Mouse (Mus musculus) lung, postnatal 0 days (tissue): ENCODE results near the gene Proser3. TPM values are rescaled to one million over a fixed set of nuclear protein-coding genes. Genes with fewer than 3 reads are reported as not detected.

Experiments
- ATAC-seq: fragments of 200-750 bp; cut with Nextera tagmentation; 2 replicates; pipeline ENCODE4 v1.8.0; 2017; ENCODE audit warnings: moderate library complexity
- DNase-seq: peaks from one replicate; pipeline ENCODE4 v3.0.0-alpha.2; 2016; ENCODE audit warnings: low spot score
- H3K27ac ChIP-seq: fragments of 300-500 bp; sonication (generic); 2 replicates; pipeline ENCODE4 v1.5.1; 2014; ENCODE audit warnings: antibody characterized with exemption, mild to moderate bottlenecking, low read length, mixed read lengths
- H3K27me3 ChIP-seq: fragments of 300-500 bp; sonication (generic); replicated peaks from 2 replicates; pipeline ENCODE4 v1.6.1; 2014; ENCODE audit warnings: low read length, mixed read lengths; ENCODE audit not compliant: insufficient read depth
- H3K36me3 ChIP-seq: fragments of 300-500 bp; sonication (generic); 2 replicates; pipeline ENCODE4 v1.6.1; 2014; ENCODE audit warnings: low read length, mixed read lengths; ENCODE audit not compliant: insufficient read depth
- H3K4me1 ChIP-seq: fragments of 300-500 bp; sonication (generic); 2 replicates; pipeline ENCODE4 v1.6.1; 2014; ENCODE audit warnings: antibody characterized with exemption, low read depth, low read length, mixed read lengths; ENCODE audit not compliant: insufficient read depth
- H3K4me2 ChIP-seq: fragments of 300-500 bp; sonication (generic); replicated peaks from 2 replicates; pipeline ENCODE4 v1.6.1; 2014; ENCODE audit warnings: low read depth, mild to moderate bottlenecking, low read length, moderate library complexity, mixed read lengths
- H3K4me3 ChIP-seq: fragments of 300-500 bp; sonication (generic); 2 replicates; pipeline ENCODE4 v1.5.1; 2014; ENCODE audit warnings: low read depth, low read length
- H3K9ac ChIP-seq: fragments of 300-500 bp; sonication (generic); replicated peaks from 2 replicates; pipeline ENCODE4 v1.6.1; 2014; ENCODE audit warnings: low read depth, mild to moderate bottlenecking
- H3K9me3 ChIP-seq: fragments of 300-500 bp; sonication (generic); 2 replicates; pipeline ENCODE4 v1.6.1; 2016; ENCODE audit warnings: low read length, mixed read lengths
- CTCF ChIP-seq: IDR thresholded peaks from 2 replicates; pipeline ENCODE4 v1.5.1; 2016; ENCODE audit warnings: antibody characterized with exemption, mild to moderate bottlenecking
- EP300 ChIP-seq: IDR thresholded peaks from 2 replicates; pipeline ENCODE4 v1.6.1; 2016; ENCODE audit warnings: antibody characterized with exemption, mild to moderate bottlenecking, control low read depth
- WGBS: fragments of 180-500 bp; shearing (Covaris S2); extraction: QIAGEN DNeasy Blood & Tissue Kit; methylation state at CpG from one replicate; pipeline ENCODE4 v1.1.7; 2014; 5-methylcytosine and 5-hydroxymethylcytosine counted together
- polyA plus RNA-seq: library from polyadenylated mRNA; unstranded; fragments of >200 nt; fragmentation: Nextera tagmentation; extraction: Ambion mirVana; gene quantifications from 2 replicates; pipeline ENCODE4 v1.2.1, GENCODE M21; 2015

Proser3 gene
- polyA plus RNA-seq, 1 experiment from 2014 or later, result 4.4 TPM

DNA sequence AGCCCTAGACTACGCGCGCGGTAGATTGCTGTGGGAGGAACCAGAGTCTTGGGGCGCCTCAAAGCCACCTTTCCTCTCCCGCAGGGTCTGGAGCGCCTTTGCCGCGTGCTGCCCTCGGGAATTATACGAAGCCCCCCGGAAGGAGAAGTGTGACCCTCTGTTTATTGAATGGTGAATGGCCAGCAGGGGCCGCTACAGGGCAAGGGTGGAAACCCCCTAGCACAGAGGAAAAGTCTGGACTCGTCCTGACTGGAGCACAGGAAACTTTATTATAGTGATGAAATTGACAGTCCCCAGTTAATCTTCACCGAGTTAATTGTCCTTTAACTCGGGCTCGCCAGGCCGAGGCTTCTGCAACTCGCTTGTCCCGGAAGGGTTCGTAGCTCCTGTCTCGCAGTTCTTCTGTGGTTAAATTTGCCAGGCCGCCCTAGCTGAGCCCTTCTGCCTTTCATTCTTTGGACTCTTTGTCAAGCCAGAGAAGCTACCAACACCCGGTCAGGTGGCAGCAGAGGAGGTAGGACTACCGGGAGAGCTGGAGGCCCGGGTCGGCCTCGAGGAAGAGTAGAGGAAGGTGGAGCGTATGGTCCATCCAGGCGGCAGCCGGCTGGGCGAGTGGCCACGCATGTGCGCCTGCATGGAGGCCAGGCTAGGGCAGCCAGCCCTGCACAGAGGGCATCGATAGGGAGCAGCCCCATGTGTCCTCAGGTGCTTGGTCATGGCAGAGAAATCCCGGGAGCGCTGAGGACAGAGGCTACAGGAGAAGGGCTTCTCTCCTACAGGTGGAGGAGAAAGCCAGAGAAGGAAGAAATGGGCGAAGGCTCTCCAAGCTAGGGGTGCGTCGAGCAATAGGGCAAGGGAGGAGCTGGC, 37.6 kb upstream of the Proser3 start:
- DNase-seq, result peak; percentile 91
- whole genome bisulfite sequencing, result 20% methylated on average over 40 of the region's 40 CpGs
- peak; percentile 56 for ATAC-seq

DNA sequence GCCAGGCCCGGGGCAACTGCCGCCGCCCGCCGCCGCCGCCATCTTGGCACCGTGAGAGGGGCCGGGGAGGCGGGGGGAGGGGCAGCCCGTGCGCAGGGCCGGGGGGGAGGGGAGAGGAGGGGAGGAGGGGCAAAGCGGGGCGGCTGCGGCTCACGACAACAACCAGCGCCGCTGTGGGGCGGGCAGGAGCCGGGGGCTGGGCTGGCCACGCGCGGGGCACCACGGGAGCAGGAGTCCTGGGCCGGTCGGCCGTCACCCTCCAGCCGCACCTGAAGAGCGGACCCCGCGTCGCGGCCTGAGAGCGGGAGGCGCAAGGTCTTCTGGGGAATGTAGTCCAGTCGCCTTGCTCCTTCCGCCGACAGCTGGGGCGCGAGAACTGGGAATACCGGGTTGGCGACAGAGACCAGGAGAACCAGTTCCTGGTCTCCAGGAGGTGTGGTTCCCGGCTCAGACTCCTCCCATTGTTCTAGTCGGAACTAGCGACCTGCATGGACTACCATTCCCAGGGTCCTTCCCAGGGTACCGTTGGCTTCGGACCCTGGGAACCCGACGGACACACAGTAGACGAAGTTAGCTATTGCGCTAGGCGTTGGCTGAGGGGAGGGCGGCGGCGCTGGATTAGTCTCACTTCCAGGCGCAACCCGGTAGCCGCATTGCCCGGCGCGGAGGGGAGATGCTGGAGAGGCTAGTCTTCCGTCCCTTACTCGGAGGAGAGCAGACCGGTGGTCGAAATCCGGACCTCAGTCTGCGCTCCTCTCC, 36.8 kb upstream of the Proser3 start, which contains the start of gene Kmt2b:
TSS of gene Kmt2b (minus strand) at position 51 of the 759 bp plus-strand sequence.
- Histone ChIP-seq H3K4me1 (peaks cover 4% of the 10 kb centered on the region), H3K27me3 (no peaks in the 10 kb centered on the region), H3K4me2 (peak within 1 kb of the TSS; percentile 73), H3K27ac (peak within 1 kb of the TSS; percentile 94), H3K9ac (peak within 1 kb of the TSS; percentile 97), H3K4me3 (peak within 1 kb of the TSS; percentile 95), H3K36me3 (0 out of 2 replicates have a peak, but pooled peaks cover 10% of the 10 kb centered on the region), H3K9me3 (no peaks in the 10 kb centered on the region)
- under 1% methylated on average over 43 of the region's 68 CpGs for WGBS
- ATAC-seq (peak; percentile 96), DNase-seq (peak; percentile 99)
- TF ChIP-seq EP300 (no peak), CTCF (no peak; the same call in 1 of the 2 replicates)

More for the DNA sequence above, 37.6 kb upstream of the Proser3 start:
- Histone ChIP-seq H3K9ac (peak overlapping the region; percentile 54), H3K27ac (peak overlapping the region; percentile 94), H3K4me2 (peak overlapping the region; percentile 73), H3K4me3 (peak overlapping the region; percentile 95), H3K36me3 (0 out of 2 replicates have a peak, but pooled peaks cover 2% of the 10 kb centered on the region), H3K4me1 (peaks cover 4% of the 10 kb centered on the region), H3K27me3 (no peaks in the 10 kb centered on the region), H3K9me3 (no peaks in the 10 kb centered on the region)
- TF ChIP-seq EP300, result peak; percentile 39; the same call in 1 of the 2 replicates
- peak; percentile 94 for TF ChIP-seq CTCF

DNA sequence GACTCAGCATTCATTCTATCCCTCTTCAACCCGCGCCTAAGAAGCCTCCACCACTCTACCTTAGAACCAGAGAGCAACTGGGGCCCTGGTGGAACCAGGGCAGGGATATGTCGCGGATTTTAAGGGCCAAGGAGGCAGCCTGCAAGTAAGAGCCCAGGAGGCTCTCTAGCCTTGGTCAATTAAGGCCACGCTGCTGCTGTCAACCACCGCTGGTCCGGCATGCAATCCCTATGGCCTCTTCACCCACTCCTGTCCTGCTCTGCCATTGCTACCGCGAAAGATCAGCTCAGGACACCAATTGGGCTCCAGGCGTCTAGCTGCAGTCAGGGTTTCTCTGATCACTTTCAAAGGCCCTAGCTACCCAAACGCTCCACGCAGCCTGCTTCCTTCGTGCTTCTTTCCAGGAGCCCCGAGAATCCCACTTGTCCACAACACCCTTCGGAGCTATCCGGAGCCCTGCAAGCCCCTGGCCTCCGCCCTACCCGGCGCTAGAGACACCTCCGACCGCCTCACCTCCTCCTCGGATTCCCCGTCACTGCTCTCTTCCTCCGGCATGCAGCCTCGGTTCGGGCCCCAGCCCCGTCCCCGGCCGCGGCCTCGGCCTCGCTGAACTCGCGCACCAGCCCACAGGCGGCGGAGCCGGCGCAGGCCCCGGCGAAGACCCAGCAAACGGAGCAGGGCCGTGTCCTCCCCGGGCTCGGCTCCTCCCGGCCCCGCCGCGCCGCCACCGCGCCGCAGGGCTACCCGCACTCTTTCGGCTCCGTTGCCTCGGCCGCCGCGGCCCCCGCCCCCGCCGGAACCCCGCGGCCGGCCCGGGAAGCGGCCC, 36.0 kb upstream of the Proser3 start:
- Histone ChIP-seq H3K4me1 (peaks cover 4% of the 10 kb centered on the region), H3K4me3 (peak overlapping the region; percentile 95), H3K27me3 (no peaks in the 10 kb centered on the region), H3K27ac (peak overlapping the region; percentile 94), H3K9ac (peak overlapping the region; percentile 97), H3K4me2 (peak overlapping the region; percentile 73), H3K9me3 (no peaks in the 10 kb centered on the region), H3K36me3 (0 out of 2 replicates have a peak, but pooled peaks cover 13% of the 10 kb centered on the region)
- WGBS, result 1% methylated on average over 61 of the region's 67 CpGs
- ATAC-seq, result peak; percentile 11
- peak; percentile 39 for DNase-seq
- no peak for TF ChIP-seq EP300
- no peak for TF ChIP-seq CTCF

DNA sequence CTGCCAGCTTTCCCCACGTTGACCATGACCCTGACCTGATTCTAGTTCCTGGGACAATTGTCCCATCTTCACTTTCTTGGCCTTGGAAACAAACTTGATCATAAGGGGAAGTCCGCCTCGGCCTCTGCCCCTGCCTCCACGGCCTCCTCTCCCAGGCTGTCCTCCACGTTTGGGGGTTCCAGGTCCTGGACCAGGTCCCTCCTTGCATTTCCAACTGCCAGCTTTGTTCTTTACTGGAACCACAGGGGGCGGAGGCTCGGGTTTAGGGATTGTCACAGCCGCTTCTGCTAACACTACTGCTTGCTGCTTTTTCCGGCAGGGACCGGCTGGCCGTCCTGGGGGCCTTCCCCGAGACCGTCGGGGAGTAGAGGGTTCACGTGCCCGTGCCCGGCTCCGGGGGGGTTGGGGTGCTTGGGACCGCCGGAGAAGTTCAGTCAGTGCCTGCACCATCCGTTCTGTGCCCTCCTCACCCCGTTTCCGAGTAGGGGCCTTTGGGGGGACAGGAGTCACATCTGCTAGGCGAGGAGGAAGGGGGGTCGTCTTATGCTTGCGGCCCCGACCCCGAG, 34.4 kb upstream of the Proser3 start:
- WGBS, result 86% methylated on average over 28 of the region's 28 CpGs
- ATAC-seq (no peak), DNase-seq (no peak)
- no peak overlapping the region; the same call in 1 of the 2 replicates for H3K9ac ChIP-seq
- H3K36me3 ChIP-seq, result peaks cover 15% of the 10 kb centered on the region; the same call in 1 of the 2 replicates
- H3K9me3 ChIP-seq, result no peaks in the 10 kb centered on the region
- H3K27ac ChIP-seq, result no peak overlapping the region
- peaks cover 4% of the 10 kb centered on the region for H3K4me1 ChIP-seq
- H3K4me2 ChIP-seq, result no peak overlapping the region
- no peaks in the 10 kb centered on the region for H3K27me3 ChIP-seq
- H3K4me3 ChIP-seq, result no peak overlapping the region
- TF ChIP-seq EP300, result no peak
- TF ChIP-seq CTCF, result no peak

DNA sequence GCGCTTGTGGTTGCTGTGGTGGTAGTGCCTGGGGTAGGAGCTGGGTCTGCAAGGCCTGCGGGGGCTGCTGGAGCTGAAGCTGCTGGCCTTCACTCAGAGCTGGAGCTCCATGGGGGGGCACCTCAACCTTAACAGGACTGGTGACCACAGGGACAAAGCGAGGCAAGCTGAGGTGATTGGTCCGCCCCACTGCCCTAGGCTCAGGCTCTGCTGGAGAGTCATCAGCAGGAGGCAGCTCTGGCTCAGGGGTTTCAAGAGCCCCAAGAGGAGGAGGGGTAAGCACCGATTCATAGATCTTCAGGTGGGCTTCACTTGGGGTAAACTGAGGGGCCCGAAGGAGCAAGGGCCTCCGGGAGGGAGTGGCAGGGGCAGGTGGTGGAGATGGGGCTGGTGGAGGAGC, 33.1 kb upstream of the Proser3 start:
- H3K4me2 ChIP-seq, result no peak overlapping the region
- H3K36me3 ChIP-seq, result peaks cover 25% of the 10 kb centered on the region; the same call in 1 of the 2 replicates
- 95% methylated on average over 7 of the region's 7 CpGs for WGBS
- no peak overlapping the region for H3K4me3 ChIP-seq
- no peaks in the 10 kb centered on the region for H3K9me3 ChIP-seq
- ATAC-seq, result no peak
- no peak for DNase-seq
- H3K4me1 ChIP-seq, result peaks cover 4% of the 10 kb centered on the region
- no peak overlapping the region for H3K9ac ChIP-seq
- no peaks in the 10 kb centered on the region for H3K27me3 ChIP-seq
- no peak for TF ChIP-seq EP300
- TF ChIP-seq CTCF, result no peak
- no peak overlapping the region for H3K27ac ChIP-seq
